Comparison of ENCODE assay signal across 8 mouse cellular contexts in genomic region chr1:128456844-128457445, GRCm38 (mm10). TPM values are rescaled to one million over a fixed set of nuclear protein-coding genes. Genes with fewer than 3 reads are reported as not detected.
DNase-seq lines count a peak whose midpoint lies in the region; ATAC-seq and TF ChIP-seq lines count a peak whose summit lies in the region.

No protein-coding gene starts in this region.

- no peaks in the 10 kb centered on the region for H3K27me3 ChIP-seq in liver, adult 2 months (ENCODE audit: control insufficient read depth, insufficient read depth, low read length)
- H3K27me3 ChIP-seq in heart, adult 2 months (ENCODE audit: control insufficient read depth, insufficient read depth, low read length), result no peaks in the 10 kb centered on the region
- H3K27me3 ChIP-seq in intestine, embryonic 16.5 days (replicated peaks; ENCODE audit: control insufficient read depth, insufficient read depth, low read length), result no peaks in the 10 kb centered on the region
- H3K27me3 ChIP-seq in lung, embryonic 16.5 days (ENCODE audit: control insufficient read depth, insufficient read depth, low read depth, low read length), result no peaks in the 10 kb centered on the region

- no peak overlapping the region for H3K27ac ChIP-seq in liver, adult 2 months (replicated peaks; ENCODE audit: insufficient read depth, low read depth, low read length)
- H3K27ac ChIP-seq in heart, adult 2 months, result peak overlapping the region; percentile 48
- no peak overlapping the region for H3K27ac ChIP-seq in intestine, embryonic 16.5 days (ENCODE audit: low read length)
- 0 out of 2 replicates have a peak overlapping the region, but pooled peaks have one; percentile 18 for H3K27ac ChIP-seq in lung, embryonic 16.5 days (ENCODE audit: low read length)

- intact Hi-C loops in heart, adult 2 months (cut with DNase I), result loop anchor here (1.0 to 5.0 kb wide), 5 partner anchors 16 to 134 kb away; partner anchors contain the start of gene Dars

- peak; percentile 76 for ATAC-seq in intestine, embryonic 16.5 days
- peak; percentile 88 for ATAC-seq in lung, embryonic 16.5 days (ENCODE audit: low read depth)

- peak; percentile 7 for DNase-seq in liver, adult 2 months (ENCODE audit: extremely low read depth, low read depth, low spot score)
- DNase-seq in liver, result no peak
- peak; percentile 44 to 68 for DNase-seq in heart, adult 2 months
- no peak for DNase-seq in cerebellum, postnatal 36 days
- DNase-seq in layer of hippocampus, adult 18-20 months (ENCODE audit: low spot score in 2 of 2), result no peak
- no peak for DNase-seq in layer of hippocampus, adult 9-11 months

- peak overlapping the region; percentile 44 for H3K4me2 ChIP-seq in intestine, embryonic 16.5 days (ENCODE audit: low read depth, low read length)
- H3K4me2 ChIP-seq in lung, embryonic 16.5 days (ENCODE audit: low read depth, low read length), result peak overlapping the region; percentile 43

- no peak overlapping the region for H3K9ac ChIP-seq in liver, adult 2 months (ENCODE audit: low read depth, low read length)
- H3K9ac ChIP-seq in heart, adult 2 months (ENCODE audit: low read depth, low read length), result no peak overlapping the region
- H3K9ac ChIP-seq in intestine, embryonic 16.5 days (ENCODE audit: low read depth, low read length), result 0 out of 2 replicates have a peak overlapping the region, but pooled peaks have one; percentile 15
- H3K9ac ChIP-seq in lung, embryonic 16.5 days (ENCODE audit: low read length), result 0 out of 2 replicates have a peak overlapping the region, but pooled peaks have one; percentile 37

- no peaks in the 10 kb centered on the region for H3K79me2 ChIP-seq in liver, adult 2 months (ENCODE audit: control insufficient read depth, insufficient read depth, low read length)
- no peaks in the 10 kb centered on the region for H3K79me2 ChIP-seq in heart, adult 2 months (replicated peaks; ENCODE audit: control insufficient read depth, insufficient read depth, low read length)

- 58% methylated on average over 18 of the region's 18 CpGs for WGBS in liver, adult 2 months
- 9% methylated on average over 18 of the region's 18 CpGs for WGBS in heart, adult 2 months
- 38% methylated on average over 18 of the region's 18 CpGs for WGBS in intestine, embryonic 16.5 days
- 19% methylated on average over 18 of the region's 18 CpGs for WGBS in lung, embryonic 16.5 days

- no peaks in the 10 kb centered on the region for H3K9me3 ChIP-seq in intestine, embryonic 16.5 days (ENCODE audit: control insufficient read depth, low read length)
- H3K9me3 ChIP-seq in lung, embryonic 16.5 days (ENCODE audit: control insufficient read depth, low read length), result no peaks in the 10 kb centered on the region

- TF ChIP-seq CTCF in liver, adult 2 months (IDR thresholded peaks at IDR 0.05; ENCODE audit: low read depth, low read length), result no peak
- TF ChIP-seq CTCF in heart, adult 2 months (IDR thresholded peaks at IDR 0.05), result no peak

- no peak for TF ChIP-seq POLR2A in liver, adult 2 months (IDR thresholded peaks at IDR 0.05; ENCODE audit: extremely low read depth, insufficient read depth, low read length)
- TF ChIP-seq POLR2A in heart, adult 2 months (IDR thresholded peaks at IDR 0.05; ENCODE audit: insufficient read depth, low read depth, low read length), result 0 out of 2 replicates have a peak, but pooled peaks have one; percentile 17

- no peaks in the 10 kb centered on the region for H3K36me3 ChIP-seq in liver, adult 2 months (ENCODE audit: control insufficient read depth, insufficient read depth, low read length)
- H3K36me3 ChIP-seq in heart, adult 2 months (ENCODE audit: control insufficient read depth, insufficient read depth, low read length), result no peaks in the 10 kb centered on the region; the same call in 1 of the 2 replicates
- no peaks in the 10 kb centered on the region for H3K36me3 ChIP-seq in intestine, embryonic 16.5 days (ENCODE audit: control insufficient read depth, insufficient read depth, low read length)
- H3K36me3 ChIP-seq in lung, embryonic 16.5 days (ENCODE audit: control insufficient read depth, insufficient read depth, low read length), result no peaks in the 10 kb centered on the region

- no peak for TF ChIP-seq EP300 in heart, adult 2 months (IDR thresholded peaks at IDR 0.05; ENCODE audit: insufficient read depth, low read depth, low read length)

- no peaks in the 10 kb centered on the region for H3K4me1 ChIP-seq in liver, adult 2 months (ENCODE audit: control insufficient read depth, insufficient read depth, low read length)
- H3K4me1 ChIP-seq in heart, adult 2 months (ENCODE audit: control insufficient read depth, insufficient read depth, low read length), result peaks cover 10% of the 10 kb centered on the region
- H3K4me1 ChIP-seq in intestine, embryonic 16.5 days (ENCODE audit: control insufficient read depth, insufficient read depth, low read length), result 0 out of 2 replicates have a peak, but pooled peaks cover 2% of the 10 kb centered on the region
- H3K4me1 ChIP-seq in lung, embryonic 16.5 days (replicated peaks; ENCODE audit: control insufficient read depth, insufficient read depth, low read length), result peaks cover 3% of the 10 kb centered on the region

- no peak overlapping the region for H3K4me3 ChIP-seq in liver, adult 2 months (ENCODE audit: insufficient read depth, low read depth, low read length)
- peak overlapping the region; percentile 29 for H3K4me3 ChIP-seq in heart, adult 2 months
- H3K4me3 ChIP-seq in intestine, embryonic 16.5 days (ENCODE audit: low read length), result peak overlapping the region; percentile 1; the same call in 1 of the 2 replicates
- peak overlapping the region; percentile 25 for H3K4me3 ChIP-seq in lung, embryonic 16.5 days (ENCODE audit: low read length)

RNA-seq across cellular contexts. Expression of gene Dars, which starts 39.8 kb away (rescaled TPM):
- 81.0 and 104 TPM in 2 replicates for total RNA-seq in liver, adult 2 months (2014; rRNA removed)
- polyA plus RNA-seq in liver, adult 2 months (2012; rRNA removed), result 12.6 and 14.7 TPM in 2 replicates
- total RNA-seq in heart, adult 2 months (2021), result 10 to 100 TPM; 57.4 to 66.9 TPM
- polyA plus RNA-seq in heart, adult 2 months (2012; rRNA removed), result 15.5 and 34.1 TPM in 2 replicates
- polyA plus RNA-seq in intestine, embryonic 16.5 days (2015; fragmentation: Nextera tagmentation; extraction: Ambion mirVana), result 178 TPM in 2 replicates
- polyA plus RNA-seq in lung, embryonic 16.5 days (2015; fragmentation: Nextera tagmentation; extraction: Ambion mirVana), result 157 and 167 TPM in 2 replicates
- total RNA-seq in layer of hippocampus, adult 18-20 months (2021), result 10 to 100 TPM; 66.5 to 68.7 TPM

Comparison
In these comparisons a context has a peak if more than half of its experiments do, and no peak if none do; other contexts are left out.
1. DNase-seq: peak in liver, adult 2 months (single experiment) and heart, adult 2 months (2 of 2); none in liver (single experiment), cerebellum, postnatal 36 days (0 of 2), layer of hippocampus, adult 18-20 months (0 of 2) and layer of hippocampus, adult 9-11 months (single experiment).
2. H3K27ac ChIP-seq: peak in heart, adult 2 months (single experiment) and lung, embryonic 16.5 days (single experiment); none in liver, adult 2 months (single experiment) and intestine, embryonic 16.5 days (single experiment).
3. H3K9ac ChIP-seq: peak in intestine, embryonic 16.5 days (single experiment) and lung, embryonic 16.5 days (single experiment); none in liver, adult 2 months (single experiment) and heart, adult 2 months (single experiment).